Mouse (Mus musculus) right cerebral cortex, postnatal 36 days (tissue): ENCODE results near the gene Ccdc142.
A peak's percentile ranks its signal among the peaks of the same experiment; 100 is the strongest.

Source experiments
- DNase-seq, 2 experiments: peaks; one replicate each; pipeline ENCODE4 v3.0.0; 2022; ENCODE audit warnings: low spot score in 2 of 2, mixed read lengths in 1 of 2

Gene Ccdc142

GRCm38 (mm10) chr6:83101316-83101687 is at the start of gene Ccdc142, which contains the start of gene Gm42688:
Ccdc142 (plus strand) TSS chr6:83101601.
Gm42688 (plus strand) TSS chr6:83101617.
- DNase-seq, result peak; percentile 89

GRCm38 (mm10) chr6:83053136-83053960 is 48.1 kb upstream of the Ccdc142 start:
- DNase-seq, result peak in 1 of 2 experiments; percentile 31

- DNase-seq, result peak; percentile 98
Measured at GRCm38 (mm10) chr6:83054074-83054851, 47.1 kb upstream of the Ccdc142 start, which contains the start of gene Aup1. Aup1 (plus strand) TSS chr6:83054521.

- no peak for DNase-seq
Measured at GRCm38 (mm10) chr6:83054871-83055431, 46.5 kb upstream of the Ccdc142 start, which contains the start of gene Htra2. Htra2 (minus strand) TSS chr6:83055273.

GRCm38 (mm10) chr6:83057790-83058189 is 43.6 kb upstream of the Ccdc142 start, which contains the start of gene Dqx1:
Dqx1 (plus strand) TSS chr6:83057844.
- DNase-seq, result no peak

- DNase-seq, result no peak
Measured at GRCm38 (mm10) chr6:83058725-83059124, 42.7 kb upstream of the Ccdc142 start.

GRCm38 (mm10) chr6:83065995-83066394 is 35.4 kb upstream of the Ccdc142 start:
- no peak for DNase-seq

GRCm38 (mm10) chr6:83066441-83066840 is 35.0 kb upstream of the Ccdc142 start:
- no peak for DNase-seq

- no peak for DNase-seq
Measured at GRCm38 (mm10) chr6:83068221-83068620, 33.2 kb upstream of the Ccdc142 start.

- no peak for DNase-seq
Measured at GRCm38 (mm10) chr6:83068706-83069487, 32.5 kb upstream of the Ccdc142 start.

GRCm38 (mm10) chr6:83069488-83070246 is 31.7 kb upstream of the Ccdc142 start:
- DNase-seq, result no peak

- DNase-seq, result no peak
Measured at GRCm38 (mm10) chr6:83070247-83070310, 31.3 kb upstream of the Ccdc142 start, which contains the start of gene Tlx2. Tlx2 (minus strand) TSS chr6:83070293.

GRCm38 (mm10) chr6:83070311-83071219 is 30.8 kb upstream of the Ccdc142 start:
- DNase-seq, result no peak

GRCm38 (mm10) chr6:83071220-83071619 is 30.2 kb upstream of the Ccdc142 start:
- DNase-seq, result no peak

GRCm38 (mm10) chr6:83074979-83075378 is 26.4 kb upstream of the Ccdc142 start:
- DNase-seq, result no peak

- peak in 1 of 2 experiments; percentile 16 for DNase-seq
Measured at GRCm38 (mm10) chr6:83077630-83078323, 23.6 kb upstream of the Ccdc142 start, which contains the start of gene Pcgf1. Pcgf1 (plus strand) TSS chr6:83077869.

- DNase-seq, result peak; percentile 97 to 98
Measured at GRCm38 (mm10) chr6:83078324-83078858, 23.0 kb upstream of the Ccdc142 start.

- DNase-seq, result no peak
Measured at GRCm38 (mm10) chr6:83080210-83080609, 21.2 kb upstream of the Ccdc142 start.

GRCm38 (mm10) chr6:83083497-83083896 is 17.9 kb upstream of the Ccdc142 start:
- no peak for DNase-seq
